Mouse (Mus musculus) gastrocnemius, postnatal 14 days (tissue): ENCODE measurements around the gene Plg. TPM values are rescaled to one million over a fixed set of nuclear protein-coding genes. Genes with fewer than 3 reads are reported as not detected.

Source experiments
- DNase-seq: peaks from one replicate; pipeline ENCODE4 v3.0.0; 2021; ENCODE audit warnings: mixed read lengths
- intact Hi-C: fragments of 180-260 bp; cut with DNase I; formaldehyde crosslinking; loops from one replicate; pipeline ENCODE4 v1.15.1; 2025; ENCODE audit warnings: low total_unique reads
- total RNA-seq, 2 experiments: library from RNA; stranded (reverse); gene quantifications; 2 replicates each; pipeline ENCODE4 v1.2.3; 2021

Plg gene
- total RNA-seq, 2 experiments from 2014 or later, result not detected

GRCm38 (mm10) chr17:12431707-12432106 lies 53.3 kb downstream of the Plg start:
- intact Hi-C loops, result no loop called here

GRCm38 (mm10) chr17:12437771-12438170 lies 59.4 kb downstream of the Plg start:
- DNase-seq, result no peak
- intact Hi-C loops, result no loop called here

More at GRCm38 (mm10) chr17:12431707-12432106, 53.3 kb downstream of the Plg start:
- DNase-seq, result no peak

GRCm38 (mm10) chr17:12444561-12444960 lies 66.2 kb downstream of the Plg start:
- no peak for DNase-seq
- intact Hi-C loops, result no loop called here

- no peak for DNase-seq
- intact Hi-C loops, result no loop called here
Measured at GRCm38 (mm10) chr17:12451234-12451633, 72.8 kb downstream of the Plg start.

- DNase-seq, result no peak
- intact Hi-C loops, result no loop called here
Measured at GRCm38 (mm10) chr17:12452862-12453531, 74.6 kb downstream of the Plg start.

GRCm38 (mm10) chr17:12453691-12454090 lies 75.3 kb downstream of the Plg start:
- DNase-seq, result no peak
- intact Hi-C loops, result no loop called here

GRCm38 (mm10) chr17:12455143-12455790 lies 76.9 kb downstream of the Plg start:
- intact Hi-C loops, result no loop called here
- peak; percentile 18 for DNase-seq

- intact Hi-C loops, result no loop called here
Measured at GRCm38 (mm10) chr17:12461168-12461567, 82.8 kb downstream of the Plg start.

GRCm38 (mm10) chr17:12466501-12467000 lies 88.1 kb downstream of the Plg start:
- no peak for DNase-seq
- intact Hi-C loops, result no loop called here

More at GRCm38 (mm10) chr17:12461168-12461567, 82.8 kb downstream of the Plg start:
- DNase-seq, result no peak

- intact Hi-C loops, result no loop called here
- DNase-seq, result no peak
Measured at GRCm38 (mm10) chr17:12467642-12468041, 89.2 kb downstream of the Plg start.

GRCm38 (mm10) chr17:12468745-12469144 lies 90.3 kb downstream of the Plg start:
- intact Hi-C loops, result no loop called here

More at GRCm38 (mm10) chr17:12468745-12469144, 90.3 kb downstream of the Plg start:
- no peak for DNase-seq

Other genes starting within 250 kb of the Plg start
- gene Map3k4, start 59.8 kb upstream of the Plg start, total RNA-seq, result 10 to 100 TPM; 15.4 to 22.5 TPM
- 1 to 10 TPM; 3.4 to 3.5 TPM for gene Slc22a3, start 129.1 kb downstream of the Plg start, total RNA-seq
- gene Slc22a2, start 205.5 kb downstream of the Plg start, total RNA-seq, result not detected